ENCODE assay signal across 8 mouse cellular contexts in the genomic region with DNA sequence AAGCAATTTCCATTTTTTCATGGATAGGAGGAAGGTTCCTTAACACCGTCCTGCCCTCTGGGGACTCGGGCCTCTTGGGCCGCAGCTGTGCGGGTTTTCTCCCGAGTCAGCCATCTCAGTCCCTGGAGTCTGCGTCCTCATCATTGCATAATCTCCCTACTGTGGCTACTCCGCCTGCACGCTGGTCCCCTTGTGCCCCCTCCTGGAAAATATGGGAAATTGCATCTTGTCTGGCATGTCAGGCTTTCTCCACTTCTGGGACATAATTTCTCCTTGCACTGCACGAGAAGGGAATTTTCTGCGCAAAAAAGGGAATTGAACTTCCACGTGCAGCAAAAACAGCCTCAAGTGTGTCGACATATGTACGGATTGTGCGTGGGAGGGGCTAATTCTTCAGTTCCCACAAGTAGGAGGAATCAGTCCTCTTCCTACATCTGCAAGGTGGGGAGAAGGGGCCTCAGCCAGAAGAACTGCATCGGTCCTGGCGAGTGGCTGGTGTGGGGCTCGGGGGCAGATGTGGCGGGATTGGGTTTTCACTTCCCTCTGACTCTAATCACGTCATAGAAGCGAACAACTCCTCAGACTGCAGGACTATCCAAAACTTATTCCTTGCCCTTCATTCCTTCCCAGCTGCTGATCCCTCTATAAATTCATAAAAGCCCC.
DNase-seq lines count a peak whose midpoint lies in the region; ATAC-seq and TF ChIP-seq lines count a peak whose summit lies in the region.

No protein-coding gene starts in this region.

- no peaks in the 10 kb centered on the region for H3K9me3 ChIP-seq in ES-E14 (ENCODE audit: control insufficient read depth, insufficient read depth, low read depth, low read length)
- H3K9me3 ChIP-seq in forebrain, embryonic 16.5 days (ENCODE audit: control insufficient read depth, low read length), result no peaks in the 10 kb centered on the region
- H3K9me3 ChIP-seq in neural tube, embryonic 15.5 days (replicated peaks), result no peaks in the 10 kb centered on the region

- no peaks in the 10 kb centered on the region for H3K36me3 ChIP-seq in ES-E14 (ENCODE audit: control insufficient read depth, insufficient read depth, low read length, poor library complexity, severe bottlenecking)
- H3K36me3 ChIP-seq in forebrain, embryonic 16.5 days (ENCODE audit: control insufficient read depth, insufficient read depth), result no peaks in the 10 kb centered on the region
- H3K36me3 ChIP-seq in neural tube, embryonic 15.5 days, result no peaks in the 10 kb centered on the region

- DNase-seq in ES-E14 (ENCODE audit: low read depth, low spot score), result peak; percentile 56
- DNase-seq in cerebellum, adult 11 months, result peak; percentile 68
- peak; percentile 57 to 61 for DNase-seq in heart, postnatal 36 days
- DNase-seq in layer of hippocampus, adult 2 months (ENCODE audit: low spot score in 2 of 2), result peak; percentile 77 to 88
- DNase-seq in lung, adult 2 months, result peak; percentile 28
- DNase-seq in thymus, postnatal 14 days, result peak; percentile 46

- peak; percentile 97 for ATAC-seq in forebrain, embryonic 16.5 days
- ATAC-seq in neural tube, embryonic 15.5 days (ENCODE audit: low FRiP score), result peak; percentile 92

- no peaks in the 10 kb centered on the region for H3K27me3 ChIP-seq in forebrain, embryonic 16.5 days (replicated peaks; ENCODE audit: control insufficient read depth, insufficient read depth, low read length)
- H3K27me3 ChIP-seq in neural tube, embryonic 15.5 days (replicated peaks), result no peaks in the 10 kb centered on the region

- H3K4me1 ChIP-seq in ES-E14 (ENCODE audit: control insufficient read depth in 2 of 2, insufficient read depth in 2 of 2, low read length in 2 of 2, poor library complexity in 1 of 2), result no peaks in the 10 kb centered on the region
- peaks cover 4% of the 10 kb centered on the region for H3K4me1 ChIP-seq in forebrain, embryonic 16.5 days (replicated peaks; ENCODE audit: control insufficient read depth, insufficient read depth, low read length)
- H3K4me1 ChIP-seq in lung, adult 2 months (ENCODE audit: control insufficient read depth, insufficient read depth, low read length), result no peaks in the 10 kb centered on the region
- H3K4me1 ChIP-seq in neural tube, embryonic 15.5 days, result peaks cover 14% of the 10 kb centered on the region

- in situ Hi-C loops in ES-E14 (cut with MboI; ENCODE audit: low sequenced_read_pairs in 2 of 2, unreplicated experiment in 2 of 2), result loop anchor here in 1 of 2 experiments (25.0 kb wide), 1 partner anchor 509 kb away; no protein-coding TSS in a partner anchor

- no peak overlapping the region; the same call in 1 of the 2 replicates for H3K9ac ChIP-seq in ES-E14 (ENCODE audit: insufficient read depth, low read depth, low read length, poor library complexity, severe bottlenecking)
- H3K9ac ChIP-seq in forebrain, embryonic 16.5 days (replicated peaks; ENCODE audit: low read depth, low read length), result 0 out of 2 replicates have a peak overlapping the region, but pooled peaks have one; percentile 27
- H3K9ac ChIP-seq in neural tube, embryonic 15.5 days (replicated peaks), result peak overlapping the region; percentile 36; the same call in 1 of the 2 replicates

- TF ChIP-seq POLR2A in lung, adult 2 months (IDR thresholded peaks at IDR 0.05; ENCODE audit: borderline replicate concordance, extremely low read depth, low read depth, low read length), result no peak

- 12% methylated on average over 20 of the region's 20 CpGs for WGBS in forebrain, embryonic 16.5 days
- WGBS in lung, adult 2 months, result 11% methylated on average over 20 of the region's 20 CpGs
- WGBS in neural tube, embryonic 15.5 days, result 6% methylated on average over 20 of the region's 20 CpGs

- no peak overlapping the region for H3K27ac ChIP-seq in ES-E14 (ENCODE audit: insufficient read depth, low read depth, low read length, poor library complexity, severe bottlenecking)
- no peak overlapping the region for H3K27ac ChIP-seq in forebrain, embryonic 16.5 days (ENCODE audit: low read length)
- peak overlapping the region; percentile 95 for H3K27ac ChIP-seq in layer of hippocampus, adult 2 months
- no peak overlapping the region for H3K27ac ChIP-seq in neural tube, embryonic 15.5 days (replicated peaks)

- peak overlapping the region; percentile 53 for H3K4me2 ChIP-seq in forebrain, embryonic 16.5 days (ENCODE audit: low read length)
- H3K4me2 ChIP-seq in neural tube, embryonic 15.5 days, result peak overlapping the region; percentile 64

- intact Hi-C loops in heart, postnatal 36 days (cut with DNase I), result loop anchor here (2.0 to 5.0 kb wide), 2 partner anchors 506 to 524 kb away; no protein-coding TSS in a partner anchor

- TF ChIP-seq CTCF in layer of hippocampus, adult 2 months (conservative IDR thresholded peaks at IDR 0.05), result peak; percentile 93
- peak; percentile 83 for TF ChIP-seq CTCF in lung, adult 2 months (IDR thresholded peaks at IDR 0.05; ENCODE audit: insufficient read depth, low read length)

- H3K4me3 ChIP-seq in ES-E14 (ENCODE audit: insufficient read depth in 1 of 2, low read depth in 1 of 2, low read length in 2 of 2, poor library complexity in 1 of 2, severe bottlenecking in 1 of 2), result no peak overlapping the region
- H3K4me3 ChIP-seq in forebrain, embryonic 16.5 days (replicated peaks; ENCODE audit: low read length), result peak overlapping the region; percentile 31
- H3K4me3 ChIP-seq in layer of hippocampus, adult 2 months, result peak overlapping the region; percentile 53
- H3K4me3 ChIP-seq in lung, adult 2 months (replicated peaks; ENCODE audit: extremely low read depth, low read depth, low read length), result peak overlapping the region; percentile 7
- peak overlapping the region; percentile 37 for H3K4me3 ChIP-seq in neural tube, embryonic 15.5 days (replicated peaks)

TF ChIP-seq in ES-E14, 5 proteins besides CTCF, POLR2A, EP300 and RAD21:
- TF ChIP-seq CHD2 (IDR thresholded peaks at IDR 0.05; ENCODE audit: low read depth, low read length), result no peak
- TF ChIP-seq MAFK (IDR thresholded peaks at IDR 0.05; ENCODE audit: insufficient read depth, low read depth, low read length), result no peak
- peak; percentile 76 for TF ChIP-seq ZC3H11A (IDR thresholded peaks at IDR 0.05; ENCODE audit: borderline replicate concordance, low read depth, low read length)

Comparison
In these comparisons a context has a peak if more than half of its experiments do, and no peak if none do; other contexts are left out.
1. DNase-seq: peak in every context shown above with its lines; median percentile 82 in layer of hippocampus, adult 2 months; 68 in cerebellum, adult 11 months; 59 in heart, postnatal 36 days; 56 in ES-E14; 46 in thymus, postnatal 14 days; 28 in lung, adult 2 months.
2. H3K4me3 ChIP-seq: peak in forebrain, embryonic 16.5 days (single experiment), layer of hippocampus, adult 2 months (single experiment), lung, adult 2 months (single experiment) and neural tube, embryonic 15.5 days (single experiment); none in ES-E14 (0 of 2).